Mouse (Mus musculus) ES-Bruce4 (cell line): ENCODE results near the gene Luzp1.

Source experiments
- CTCF ChIP-seq: IDR thresholded peaks from one replicate; pipeline ENCODE4 v1.8.1; 2011; ENCODE audit warnings: low read depth, low read length
- EP300 ChIP-seq: IDR thresholded peaks from 2 replicates; pipeline ENCODE4 v1.6.1; 2011; ENCODE audit warnings: low read depth, low read length; ENCODE audit not compliant: insufficient read depth

GRCm38 (mm10) chr4:136456516-136457218 is 12.9 kb upstream of the Luzp1 start:
- no peak for TF ChIP-seq CTCF
- TF ChIP-seq EP300, result no peak
